Mouse (Mus musculus): ENCODE data around the gene Ptprt. TPM values are rescaled to one million over a fixed set of nuclear protein-coding genes. Genes with fewer than 3 reads are reported as not detected.

Gene Ptprt
- polyA plus RNA-seq, 1 experiment, result 35.6 TPM

DNA sequence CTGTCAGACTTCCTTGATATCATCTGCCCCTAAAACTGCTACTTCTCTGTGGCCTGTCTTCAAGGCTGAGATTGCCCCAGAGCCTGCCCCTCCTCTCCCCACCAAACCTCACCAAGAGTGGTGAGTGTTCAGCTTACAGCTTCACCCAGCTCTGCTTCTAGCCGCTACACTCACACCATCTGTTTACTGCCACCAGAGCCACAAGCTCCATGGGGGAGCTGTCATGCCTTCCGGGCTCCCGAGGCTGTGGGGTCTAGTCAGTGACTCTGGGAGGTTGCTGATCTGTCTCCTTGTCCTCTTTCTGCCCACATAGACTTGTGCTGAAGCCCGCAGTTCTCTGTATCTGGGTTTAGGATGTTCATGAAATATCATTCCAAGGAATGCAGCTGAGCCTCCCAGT, 947.9 kb downstream of the Ptprt start:
- no peak for DNase-seq (ENCODE audit: extremely low spot score in 1 of 2, low spot score in 1 of 2)

DNA sequence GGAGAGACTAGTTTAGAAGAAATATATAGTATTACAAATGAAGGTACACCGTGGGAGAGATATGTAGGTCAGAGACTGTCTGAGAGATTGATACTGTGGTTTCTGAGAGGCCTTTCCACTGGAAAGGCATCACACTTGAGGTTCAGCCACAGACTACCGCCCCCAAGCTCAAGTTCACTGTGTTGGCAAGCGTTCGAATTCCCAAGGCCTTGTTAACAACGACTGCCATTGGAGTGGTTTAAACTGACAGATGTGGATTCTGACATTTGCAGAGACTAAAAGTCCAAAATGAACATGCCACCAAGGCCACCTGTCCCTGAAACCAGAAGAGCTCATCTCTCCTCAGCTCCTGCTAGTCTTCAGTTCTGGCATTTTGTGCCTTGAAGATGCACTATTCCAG, 951.6 kb downstream of the Ptprt start:
- DNase-seq (ENCODE audit: extremely low spot score in 1 of 2, low spot score in 1 of 2), result no peak

DNA sequence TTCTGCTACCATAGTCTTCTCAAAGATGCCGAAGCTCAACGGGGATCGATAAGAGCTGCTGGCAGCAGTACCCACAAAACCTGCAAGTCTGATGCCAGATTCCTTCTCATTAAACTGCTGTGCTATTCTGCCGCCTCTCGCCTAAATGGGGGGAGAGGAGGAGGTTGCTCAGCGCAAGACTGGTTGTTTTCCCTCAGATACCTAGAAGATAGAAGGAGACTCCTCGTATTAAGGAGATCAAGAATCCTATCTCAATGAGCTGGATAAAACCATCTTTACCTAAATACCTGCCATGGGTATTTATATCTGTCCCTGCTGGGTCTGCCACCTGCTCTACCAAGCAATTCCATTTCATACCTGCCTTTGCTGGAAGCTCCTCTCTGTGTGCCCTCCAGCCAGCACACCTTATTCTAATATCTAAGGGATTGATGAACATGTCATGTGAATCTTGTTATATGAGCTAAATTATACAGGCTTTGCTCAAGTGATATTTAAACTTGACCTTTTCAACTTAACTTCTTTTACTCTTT, 954.5 kb downstream of the Ptprt start:
- DNase-seq (ENCODE audit: extremely low spot score in 1 of 2, low spot score in 1 of 2), result no peak

DNA sequence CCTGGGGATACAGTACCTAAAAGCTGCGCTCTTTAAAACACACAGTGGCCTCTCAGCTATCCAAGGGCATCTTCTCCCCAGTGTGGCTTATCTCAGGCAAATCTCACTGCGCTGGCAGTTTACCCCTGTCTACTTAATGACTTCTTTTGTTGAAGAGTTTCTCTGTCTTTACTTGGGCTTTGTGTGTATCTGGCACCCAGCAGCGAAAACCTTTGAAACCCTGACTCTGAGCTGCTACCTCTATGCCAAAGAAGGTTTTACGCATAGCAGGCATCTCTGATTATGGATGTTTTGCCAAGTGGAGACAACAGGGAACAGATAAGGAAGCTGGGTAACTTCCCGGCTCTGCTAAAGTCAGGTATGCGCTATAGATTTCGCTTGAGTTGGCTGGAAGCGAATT, 956.1 kb downstream of the Ptprt start:
- DNase-seq (ENCODE audit: extremely low spot score in 1 of 2, low spot score in 1 of 2), result no peak

DNA sequence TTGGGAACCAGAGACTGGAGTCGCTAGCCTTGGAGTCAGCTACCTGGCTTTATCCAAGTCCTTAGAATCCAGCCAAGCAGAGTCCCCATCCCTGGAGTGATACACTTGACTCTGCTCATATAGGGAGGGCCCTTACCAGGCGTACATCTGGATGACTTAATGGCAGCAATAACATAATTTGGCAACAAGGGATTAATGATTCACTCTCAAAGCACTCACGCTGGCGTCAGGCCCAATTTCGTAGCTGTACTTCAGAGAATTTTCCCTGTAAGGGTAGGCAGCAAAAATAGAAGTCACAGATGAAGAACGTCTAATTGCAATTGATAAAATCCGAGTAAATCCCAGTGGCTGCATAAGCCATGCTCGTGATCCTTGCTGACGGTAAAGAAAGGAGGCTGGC, 956.5 kb downstream of the Ptprt start:
- DNase-seq (ENCODE audit: extremely low spot score in 1 of 2, low spot score in 1 of 2), result peak in 1 of 2 experiments; percentile 45

DNA sequence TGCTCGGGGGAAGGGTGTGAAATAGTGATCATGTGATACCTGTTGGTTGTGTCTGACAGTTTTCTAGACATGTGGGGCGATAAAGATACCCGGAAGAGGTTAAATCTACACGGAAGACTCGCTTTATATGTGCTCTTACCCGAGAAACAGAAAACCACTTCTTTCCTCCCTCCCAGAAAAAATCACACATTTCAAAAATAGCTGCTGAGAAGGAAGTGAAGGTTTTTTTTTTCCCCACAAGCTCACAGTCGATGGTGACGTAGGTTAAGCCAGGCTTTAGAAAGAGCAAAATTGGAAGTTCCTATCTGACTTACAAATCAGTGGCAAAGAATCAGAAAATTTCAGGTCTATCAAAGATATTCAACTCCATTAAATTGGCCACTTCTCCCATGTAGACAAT, 965.1 kb downstream of the Ptprt start:
- peak in 1 of 2 experiments; percentile 47 for DNase-seq (ENCODE audit: extremely low spot score in 1 of 2, low spot score in 1 of 2)

DNA sequence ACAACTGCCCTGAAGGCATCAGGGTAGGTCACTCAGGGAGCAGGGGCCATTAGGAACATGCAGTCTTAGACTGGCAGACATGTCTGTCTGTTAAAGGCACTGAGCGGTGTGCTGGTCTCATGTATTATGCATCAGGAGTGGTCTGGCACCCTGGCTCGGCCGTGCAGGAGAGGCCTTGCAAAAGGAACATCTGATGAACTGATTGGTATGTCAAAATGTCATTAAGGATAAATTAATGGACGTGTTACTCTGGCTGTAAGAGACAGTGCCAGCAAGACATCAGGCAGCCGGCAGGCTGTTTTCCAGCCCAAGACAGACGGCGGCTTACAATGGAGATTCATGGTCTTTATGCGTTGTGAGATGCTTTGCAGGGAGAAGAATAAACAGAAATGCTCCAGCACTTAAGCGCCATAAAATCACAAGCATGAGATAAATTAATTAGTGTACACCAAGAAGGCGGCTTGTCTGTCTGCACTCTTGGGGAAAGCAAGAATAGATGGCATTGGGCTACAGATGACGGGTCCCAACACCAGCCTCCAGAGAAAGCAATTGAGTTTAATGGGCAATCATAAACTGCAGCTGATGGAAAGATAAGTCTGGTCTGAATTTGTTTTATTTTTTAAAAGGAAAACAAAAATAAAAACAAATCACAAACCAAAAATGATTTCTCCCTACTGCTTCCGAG, 992.5 kb downstream of the Ptprt start:
- DNase-seq (ENCODE audit: extremely low spot score in 1 of 2, low spot score in 1 of 2), result no peak

DNA sequence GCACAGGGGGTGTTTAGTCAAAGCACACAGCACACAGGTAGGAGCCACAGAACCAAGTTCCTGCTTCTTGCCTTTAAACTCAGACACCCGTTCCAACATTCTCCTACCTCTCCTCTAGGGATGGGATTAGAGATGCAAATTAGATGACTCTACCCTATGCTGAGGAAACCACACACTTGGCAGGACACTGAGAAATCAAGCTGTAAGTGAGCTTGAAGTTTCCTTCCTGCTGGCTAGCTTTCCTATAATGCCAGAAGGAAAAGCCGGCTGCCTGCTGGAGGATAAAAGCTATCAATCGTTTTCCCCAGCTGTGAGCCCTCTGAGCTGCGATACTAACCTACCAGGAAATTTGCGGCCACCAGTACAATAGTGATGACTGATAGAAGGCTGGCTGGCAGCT, 999.0 kb downstream of the Ptprt start:
- peak in 1 of 2 experiments; percentile 16 for DNase-seq (ENCODE audit: extremely low spot score in 1 of 2, low spot score in 1 of 2)

DNA sequence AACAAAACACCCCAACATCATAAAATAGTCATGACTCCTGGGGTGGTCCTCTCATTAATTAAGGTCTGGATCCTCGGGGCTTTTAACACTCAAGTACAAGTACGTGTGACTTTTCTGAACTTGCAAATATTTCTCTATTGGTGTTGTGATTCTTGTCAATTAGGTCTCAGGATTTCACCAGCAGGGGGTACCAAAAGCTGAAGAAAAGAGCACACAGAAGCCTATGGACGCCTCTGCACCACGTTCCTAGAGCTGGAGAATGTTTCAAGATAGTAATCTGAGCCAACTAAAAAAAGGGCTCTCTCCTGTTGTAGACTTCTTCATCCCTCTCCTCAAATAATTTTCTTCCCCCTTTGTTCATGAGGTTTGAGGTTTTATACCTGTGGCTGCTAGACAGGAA, 1000.1 kb downstream of the Ptprt start:
- peak in 1 of 2 experiments; percentile 76 for DNase-seq (ENCODE audit: extremely low spot score in 1 of 2, low spot score in 1 of 2)

DNA sequence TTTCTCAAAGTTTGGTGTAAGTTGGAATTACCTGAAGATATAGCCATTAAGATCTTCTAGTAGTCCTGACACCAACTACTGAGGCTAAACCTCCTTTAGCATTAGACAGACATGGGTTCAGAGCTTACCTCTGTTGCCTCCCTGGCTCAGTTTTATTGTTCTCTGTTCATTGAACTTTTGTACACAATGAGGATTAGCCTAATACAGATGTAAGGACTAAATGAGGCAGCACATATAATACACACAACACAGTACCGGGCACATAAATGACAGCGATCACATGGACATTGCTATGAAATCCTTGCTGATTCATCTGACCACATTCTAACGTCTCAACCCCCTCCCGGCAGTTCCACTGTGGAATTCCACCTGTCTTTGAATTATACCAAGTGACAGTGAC, 1003.9 kb downstream of the Ptprt start:
- no peak for DNase-seq (ENCODE audit: extremely low spot score in 1 of 2, low spot score in 1 of 2)

DNA sequence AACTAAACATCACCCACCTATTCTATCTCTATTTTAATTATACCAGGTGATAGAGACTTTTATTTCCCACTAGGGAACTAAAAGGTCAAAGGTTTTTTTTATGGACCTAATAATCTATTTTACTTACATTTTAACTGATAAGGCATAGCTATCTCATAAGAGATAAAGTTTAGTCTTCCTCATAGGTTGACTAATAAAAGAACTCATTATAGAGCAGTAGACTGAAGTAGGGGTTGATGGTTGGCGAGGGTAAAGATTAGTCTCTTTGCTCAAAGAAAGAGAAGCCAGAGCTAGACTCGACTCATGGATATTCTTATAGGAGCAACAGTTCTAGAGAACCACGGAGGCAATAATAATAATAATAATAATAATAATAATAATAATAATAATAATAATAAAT, 1004.3 kb downstream of the Ptprt start:
- no peak for DNase-seq (ENCODE audit: extremely low spot score in 1 of 2, low spot score in 1 of 2)

DNA sequence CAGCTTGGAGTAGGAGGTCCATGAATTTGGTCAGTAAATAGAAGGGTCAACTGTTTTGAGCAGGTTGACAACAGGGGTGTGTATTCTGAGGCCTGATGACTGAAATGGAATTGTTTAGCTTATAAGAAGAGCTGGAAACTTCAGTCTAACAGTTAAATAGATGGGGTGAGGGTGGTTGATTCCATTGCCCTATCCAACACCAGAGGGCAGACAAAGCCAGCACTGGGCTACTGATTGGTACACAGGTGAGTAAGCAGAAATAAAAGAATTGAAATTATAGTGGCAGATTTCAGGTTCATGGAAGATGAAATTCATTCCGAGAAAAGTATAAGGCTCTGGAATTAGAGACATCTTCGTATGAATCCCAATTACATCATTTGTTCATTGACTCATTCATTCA, 1020.1 kb downstream of the Ptprt start:
- DNase-seq (ENCODE audit: extremely low spot score in 1 of 2, low spot score in 1 of 2), result no peak

DNA sequence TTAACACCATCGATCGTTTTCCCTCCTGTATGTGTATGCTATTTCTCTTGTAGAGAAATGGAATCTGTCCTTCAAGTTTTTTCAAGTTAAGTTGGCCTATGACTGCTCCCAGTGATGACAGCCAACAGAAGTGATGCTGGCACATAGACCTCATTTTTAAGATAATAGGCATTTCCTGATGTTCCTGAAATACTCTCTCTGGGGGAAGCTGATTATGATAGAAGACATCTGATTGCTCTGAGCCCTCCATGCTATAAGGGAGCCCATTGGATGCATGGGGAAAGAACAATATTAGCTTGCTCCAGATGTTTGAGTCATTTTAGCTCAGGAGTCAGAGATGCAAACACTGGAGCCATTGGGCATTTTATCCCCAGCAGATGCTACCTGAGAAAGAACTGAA, 1026.9 kb downstream of the Ptprt start:
- no peak for DNase-seq (ENCODE audit: extremely low spot score in 1 of 2, low spot score in 1 of 2)

DNA sequence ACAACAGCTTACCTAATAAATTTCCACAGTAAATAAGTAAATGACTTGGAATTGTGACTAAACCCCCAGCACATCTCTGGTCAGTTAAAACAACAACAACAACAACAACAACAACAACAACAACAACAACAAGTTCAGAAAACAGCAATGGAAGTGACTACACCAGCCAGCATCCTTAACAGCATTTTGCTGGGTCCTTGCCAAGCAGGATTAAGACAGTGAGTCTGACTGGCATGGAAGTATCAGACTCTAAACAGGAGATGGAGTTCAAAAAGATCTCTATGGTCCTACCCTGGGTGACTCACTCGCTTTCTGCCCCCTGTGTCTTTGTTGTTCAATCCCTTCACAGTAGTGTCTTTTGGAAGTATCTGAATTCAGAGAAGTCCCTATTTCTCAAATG, 1035.1 kb downstream of the Ptprt start:
- no peak for DNase-seq (ENCODE audit: extremely low spot score in 1 of 2, low spot score in 1 of 2)

DNA sequence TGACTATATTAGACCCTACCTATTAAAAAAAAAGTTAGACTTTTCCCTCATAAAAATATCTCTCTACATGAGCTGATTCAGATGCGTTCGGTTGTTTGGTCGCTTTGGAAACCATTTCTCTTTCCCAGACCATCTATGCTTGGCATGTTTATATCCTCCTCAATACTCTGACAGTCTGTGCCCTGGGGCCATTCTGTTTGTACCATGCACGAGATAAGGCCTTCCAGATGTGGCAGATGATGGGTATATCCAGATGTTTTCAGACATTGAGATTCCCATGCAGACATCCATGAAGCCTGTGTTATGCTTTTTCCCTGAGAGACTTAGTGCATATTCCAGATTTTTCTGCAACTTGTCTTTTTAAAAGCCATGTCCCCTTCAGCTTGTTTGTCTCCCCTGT, 1052.5 kb downstream of the Ptprt start:
- no peak for DNase-seq (ENCODE audit: extremely low spot score in 1 of 2, low spot score in 1 of 2)

DNA sequence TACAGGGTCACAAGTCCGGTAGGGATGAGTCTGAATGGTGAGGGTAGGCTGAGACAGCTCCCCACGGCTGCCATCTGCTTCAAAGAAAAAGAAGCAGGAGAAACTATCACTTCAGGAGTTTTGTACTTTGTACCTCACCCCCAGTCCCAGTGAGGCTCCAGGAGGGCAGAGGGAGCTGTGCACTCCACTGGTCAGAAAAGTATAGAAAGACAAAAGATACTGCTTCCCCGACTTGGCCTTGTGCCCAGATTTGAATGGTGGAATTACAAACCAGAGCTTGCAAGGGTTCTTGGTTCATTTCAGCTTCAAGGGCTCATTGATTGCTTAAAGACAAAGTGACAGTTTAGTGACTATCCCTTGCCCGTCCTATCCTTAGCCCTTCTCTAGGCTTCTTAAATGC, 1053.6 kb downstream of the Ptprt start:
- no peak for DNase-seq (ENCODE audit: extremely low spot score in 1 of 2, low spot score in 1 of 2)

DNA sequence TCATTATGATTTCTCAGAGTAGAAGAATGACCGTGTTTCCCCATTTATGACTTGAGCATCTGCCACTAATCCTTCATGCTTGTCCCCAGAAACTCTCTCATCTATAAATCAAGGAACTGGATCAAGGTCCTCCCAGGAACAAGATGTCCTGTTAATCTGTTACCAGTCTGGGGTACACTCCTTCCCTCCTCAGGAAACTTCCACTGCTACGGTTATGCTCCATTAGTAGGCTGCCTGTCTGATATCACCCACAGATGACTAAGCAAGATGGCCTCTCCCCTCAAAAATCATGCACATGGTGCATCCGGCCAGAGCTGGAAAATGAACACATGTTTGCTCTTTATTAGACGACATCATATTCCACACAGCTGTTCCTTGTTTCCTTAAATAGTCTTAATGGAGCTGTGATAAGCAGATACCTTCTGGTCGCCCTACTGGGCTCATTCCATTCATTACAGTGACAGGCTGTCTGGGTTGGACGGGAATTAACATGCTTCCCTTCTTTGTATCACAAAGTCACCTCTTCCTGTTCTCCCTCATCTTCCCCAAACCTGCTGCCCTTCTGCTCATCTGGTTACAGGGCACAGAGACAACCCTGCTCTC, 1060.6 kb downstream of the Ptprt start:
- DNase-seq (ENCODE audit: extremely low spot score in 1 of 2, low spot score in 1 of 2), result no peak

DNA sequence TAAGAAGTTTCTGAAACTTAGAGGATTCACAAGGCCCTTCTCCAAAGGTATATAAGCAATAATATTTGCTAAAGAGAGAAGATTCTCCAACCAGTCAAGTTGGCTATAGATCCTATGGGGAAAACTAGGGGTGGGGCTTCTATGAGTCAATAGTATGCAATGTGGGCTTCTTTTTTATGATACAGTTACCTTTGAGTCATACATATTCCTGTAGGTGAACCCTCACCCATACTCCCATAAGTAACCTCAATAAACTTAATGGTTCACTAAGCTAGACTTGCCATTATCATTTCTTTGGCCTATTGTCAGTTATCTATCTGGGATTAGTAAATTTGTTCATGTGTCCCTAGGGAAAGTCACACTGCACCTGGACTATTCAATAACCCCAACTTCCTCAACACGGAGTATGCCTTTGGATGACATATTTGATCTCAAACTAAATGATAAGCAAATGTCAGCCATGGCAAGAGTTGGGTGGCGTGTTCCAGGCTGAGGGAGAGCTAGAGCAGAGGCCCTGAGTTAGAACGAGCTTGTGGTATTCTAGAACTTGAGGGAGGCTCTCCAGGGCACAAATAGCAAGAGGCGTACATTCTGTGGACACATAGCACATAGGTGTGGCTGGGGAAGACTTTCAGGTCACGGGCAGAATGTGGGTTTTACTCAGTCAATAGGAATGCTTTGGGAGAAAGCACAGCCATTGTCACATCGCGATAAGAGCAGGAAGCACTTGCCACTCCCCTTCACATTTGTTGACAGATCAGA, 1067.4 kb downstream of the Ptprt start:
- no peak for DNase-seq (ENCODE audit: extremely low spot score in 1 of 2, low spot score in 1 of 2)

DNA sequence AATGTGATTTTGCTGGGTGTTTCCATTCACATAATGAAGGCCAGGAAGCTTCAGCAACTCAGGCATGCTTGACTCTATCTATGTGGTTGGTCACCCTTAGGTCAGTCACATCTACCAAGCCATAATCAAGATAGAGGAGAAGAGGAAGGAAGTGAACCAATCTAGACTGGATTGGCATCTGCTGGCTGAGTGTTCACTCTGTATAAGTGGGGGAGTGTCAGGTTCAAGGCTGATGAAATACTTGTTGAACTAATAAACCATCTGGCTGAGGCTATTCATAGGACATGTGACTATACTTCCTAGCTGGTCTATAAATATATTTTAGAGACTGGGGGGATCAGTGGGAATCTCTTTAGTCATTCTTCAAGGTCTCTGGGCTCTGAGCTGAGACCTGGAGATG, 1086.5 kb downstream of the Ptprt start:
- no peak for DNase-seq (ENCODE audit: extremely low spot score in 1 of 2, low spot score in 1 of 2)

DNA sequence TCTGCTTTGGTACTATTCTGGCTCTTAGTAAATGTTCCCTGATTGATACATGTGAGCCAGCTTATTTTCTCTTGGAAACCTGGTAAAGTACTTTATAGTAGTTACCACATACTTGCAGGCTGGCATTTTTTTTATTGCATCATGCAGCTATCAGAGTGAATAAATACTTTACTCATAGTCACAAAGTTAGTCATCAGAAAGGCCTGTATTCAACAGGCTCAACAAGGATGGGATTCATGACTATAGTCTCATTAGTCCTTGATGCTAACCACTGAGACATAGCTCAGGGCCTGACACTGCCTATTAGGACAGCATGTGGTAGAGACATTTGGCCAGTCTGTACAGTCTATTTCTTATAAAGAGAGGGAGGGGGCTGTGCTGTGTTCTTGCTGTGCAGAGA, 1088.7 kb downstream of the Ptprt start:
- no peak for DNase-seq (ENCODE audit: extremely low spot score in 1 of 2, low spot score in 1 of 2)

DNA sequence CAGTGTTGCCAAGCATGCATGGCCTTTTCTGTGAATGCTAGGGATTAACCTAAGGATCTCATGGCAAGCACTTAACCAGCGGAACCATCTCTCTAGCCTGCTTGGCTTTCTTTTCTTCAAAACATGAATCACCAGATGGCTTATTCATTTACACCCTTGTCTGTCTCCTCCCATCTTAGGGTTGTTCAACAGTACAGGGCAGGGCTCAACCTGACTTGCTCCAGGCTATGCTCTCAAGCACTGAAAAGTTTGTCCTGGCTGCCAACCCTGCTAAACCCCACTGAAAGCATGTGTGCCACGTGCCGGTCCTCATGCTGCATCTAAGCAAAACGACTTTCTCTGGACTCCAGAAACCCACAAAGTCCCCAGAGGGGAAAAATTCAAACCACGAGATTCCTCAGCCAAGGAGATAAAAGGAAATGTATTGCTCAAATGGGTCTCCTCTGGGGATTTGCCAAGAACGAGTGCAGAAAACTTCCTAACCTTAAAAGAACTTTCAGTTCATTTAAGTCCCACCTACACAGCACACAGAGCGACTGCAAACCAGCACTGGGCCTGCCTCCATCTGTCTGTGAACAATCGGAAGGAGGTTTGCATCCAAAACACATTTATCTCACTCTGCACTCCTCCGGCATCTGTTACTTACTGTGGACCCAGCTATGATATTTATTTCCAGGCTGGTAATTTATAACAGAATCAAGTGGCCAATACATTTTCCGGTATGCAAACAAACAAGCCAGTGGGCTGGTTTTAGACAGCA, 1090.5 kb downstream of the Ptprt start:
- DNase-seq (ENCODE audit: extremely low spot score in 1 of 2, low spot score in 1 of 2), result peak; percentile 20 to 61

All from frontal cortex, adult 2 months (tissue).